Mouse (Mus musculus): Measurements from ENCODE around the gene Aox1. TPM values are rescaled to one million over a fixed set of nuclear protein-coding genes. Genes with fewer than 3 reads are reported as not detected.
A peak's percentile ranks its signal among the peaks of the same experiment; 100 is the strongest.
"Not testable (repeated sequence)": the region's sequence is repeated elsewhere in the genome, so short reads cannot be mapped to it uniquely, and the experiment has no call there.

Aox1 gene
- polyA plus RNA-seq (2016; fragmentation: Nextera tagmentation; extraction: Ambion mirVana), result 0.17 and 0.34 TPM in 2 replicates

GRCm38 (mm10) chr1:58029636-58030117, at the start of gene Aox1:
Gene Aox1, plus strand, starts transcription at chr1:58029931.
- H3K36me3 ChIP-seq, result no peaks in the 10 kb centered on the region
- H3K9me3 ChIP-seq (replicated peaks), result no peaks in the 10 kb centered on the region
- H3K27ac ChIP-seq, result no peak within 1 kb of the TSS
- H3K4me2 ChIP-seq (replicated peaks), result peak within 1 kb of the TSS; percentile 36; the same call in 1 of the 2 replicates
- H3K9ac ChIP-seq, result no peak within 1 kb of the TSS
- ATAC-seq (ENCODE audit: low FRiP score), result no peak
- no peaks in the 10 kb centered on the region for H3K27me3 ChIP-seq
- 15% methylated on average over 12 of the region's 12 CpGs for WGBS
- H3K4me1 ChIP-seq, result peaks cover 8% of the 10 kb centered on the region; the same call in 1 of the 2 replicates
- H3K4me3 ChIP-seq, result no peak within 1 kb of the TSS

DNA sequence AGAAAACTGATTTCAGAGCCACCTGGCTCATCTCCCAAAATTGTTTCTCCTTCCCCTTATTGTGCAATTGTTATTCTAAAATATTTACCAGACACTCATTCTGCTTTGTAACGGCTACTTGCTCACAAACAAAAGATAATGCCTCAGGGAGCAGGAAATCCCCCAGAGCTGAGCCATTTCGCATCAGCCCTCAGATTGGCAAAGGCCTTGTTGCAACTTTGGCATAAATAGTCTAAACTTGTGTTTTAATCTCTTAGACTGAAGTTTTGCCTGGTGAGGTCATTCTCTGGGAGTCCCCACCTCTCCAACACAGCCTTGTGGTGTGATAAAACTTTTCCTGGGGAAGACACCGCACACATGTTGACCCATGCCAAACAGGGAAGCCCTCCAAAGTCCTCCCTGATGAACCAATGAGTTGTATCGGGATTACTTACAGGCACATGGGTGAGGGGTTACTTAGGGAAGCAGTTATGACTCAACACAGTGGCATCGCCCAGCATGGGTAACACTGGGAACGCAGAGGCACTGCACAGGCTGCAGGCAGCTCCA, 40.6 kb upstream of the Aox1 start:
- Histone ChIP-seq H3K36me3 (no peaks in the 10 kb centered on the region), H3K27ac (no peak overlapping the region), H3K27me3 (no peaks in the 10 kb centered on the region), H3K4me1 (no peaks in the 10 kb centered on the region), H3K4me2 (replicated peaks) (no peak overlapping the region), H3K4me3 (no peak overlapping the region), H3K9ac (no peak overlapping the region), H3K9me3 (replicated peaks) (no peaks in the 10 kb centered on the region)
- ATAC-seq (ENCODE audit: low FRiP score), result no peak
- WGBS, result 76% methylated on average over 6 of the region's 6 CpGs

GRCm38 (mm10) chr1:57991277-57991676, 38.5 kb upstream of the Aox1 start:
- Histone ChIP-seq H3K9me3 (replicated peaks) (no peaks in the 10 kb centered on the region), H3K27me3 (no peaks in the 10 kb centered on the region), H3K27ac (no peak overlapping the region), H3K4me1 (peaks cover 1% of the 10 kb centered on the region), H3K4me3 (no peak overlapping the region), H3K9ac (no peak overlapping the region), H3K4me2 (replicated peaks) (no peak overlapping the region), H3K36me3 (no peaks in the 10 kb centered on the region)
- 75% methylated on average over 2 of the region's 2 CpGs for WGBS
- ATAC-seq (ENCODE audit: low FRiP score), result no peak

DNA sequence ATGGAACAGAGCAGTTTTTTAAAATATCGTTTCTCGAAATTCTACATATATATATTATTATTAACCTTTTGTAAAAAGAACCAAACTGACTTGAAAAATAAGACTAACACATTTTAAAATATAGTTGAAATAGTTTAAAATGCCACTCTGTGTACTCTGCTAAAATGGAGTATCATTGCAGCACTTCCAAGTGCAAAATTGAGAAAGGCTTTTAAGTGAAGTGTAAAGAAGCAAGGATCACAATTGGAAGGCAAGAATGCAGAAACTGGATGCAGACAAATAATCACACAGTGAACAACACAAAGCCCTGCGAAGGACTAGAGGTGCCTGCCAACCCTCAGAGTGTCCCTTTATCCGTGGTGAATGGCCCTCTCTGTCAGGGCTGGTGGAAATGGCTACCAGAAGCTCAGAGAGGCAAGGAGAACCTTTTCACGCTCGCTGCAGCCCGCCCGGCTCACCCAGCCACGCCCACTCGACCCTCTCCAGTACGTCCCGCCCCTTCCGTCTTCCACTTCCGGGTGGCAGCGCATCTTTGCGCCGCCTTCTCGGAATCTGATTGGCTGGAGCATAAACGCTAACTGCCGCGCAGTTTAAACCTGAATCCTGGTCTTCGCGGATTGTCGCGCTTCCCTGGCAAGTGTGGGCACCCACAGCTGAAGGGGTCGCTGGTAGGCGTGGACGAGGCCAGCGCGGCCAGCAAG, 34.1 kb upstream of the Aox1 start, which contains the start of gene Sgo2a:
TSS of gene Sgo2a (plus strand) at position 540 of the 701 bp plus-strand sequence.
- 7% methylated on average over 30 of the region's 30 CpGs for WGBS
- Histone ChIP-seq H3K4me1 (peaks cover 15% of the 10 kb centered on the region), H3K27me3 (no peaks in the 10 kb centered on the region), H3K4me2 (replicated peaks) (peak within 1 kb of the TSS; percentile 67), H3K9me3 (replicated peaks) (no peaks in the 10 kb centered on the region), H3K27ac (peak within 1 kb of the TSS; percentile 89), H3K9ac (peak within 1 kb of the TSS; percentile 71), H3K36me3 (no peaks in the 10 kb centered on the region; the same call in 1 of the 2 replicates), H3K4me3 (peak within 1 kb of the TSS; percentile 93)
- peak; percentile 99 for ATAC-seq (ENCODE audit: low FRiP score)

DNA sequence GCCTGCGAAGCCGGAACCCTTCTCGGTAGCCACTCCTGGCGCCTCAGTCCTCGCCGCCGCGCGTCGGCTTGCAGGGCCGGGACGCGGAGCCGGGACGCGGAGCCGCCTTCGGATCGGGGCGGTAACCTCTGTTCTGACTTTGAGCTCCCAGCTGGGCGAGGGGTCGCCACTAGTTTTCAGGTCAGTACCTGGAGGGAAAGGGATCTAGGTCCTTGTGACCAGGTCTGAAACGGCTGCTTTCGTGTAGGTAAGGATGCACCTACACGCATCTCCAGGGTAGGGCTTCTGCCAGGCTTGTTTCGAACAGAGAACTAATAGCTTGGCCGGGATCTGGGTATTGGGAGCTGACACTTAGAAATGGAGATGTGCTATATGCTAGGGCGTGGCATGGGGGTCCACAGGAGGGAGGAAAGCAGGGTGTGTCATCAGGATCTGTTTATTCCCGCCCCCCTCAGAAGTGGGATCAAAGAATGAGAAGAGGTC, 33.6 kb upstream of the Aox1 start:
- Histone ChIP-seq H3K27me3 (no peaks in the 10 kb centered on the region), H3K4me3 (peak overlapping the region; percentile 93), H3K4me2 (replicated peaks) (peak overlapping the region; percentile 67), H3K4me1 (peaks cover 15% of the 10 kb centered on the region), H3K9ac (peak overlapping the region; percentile 71), H3K27ac (peak overlapping the region; percentile 89), H3K9me3 (replicated peaks) (no peaks in the 10 kb centered on the region), H3K36me3 (no peaks in the 10 kb centered on the region; the same call in 1 of the 2 replicates)
- under 1% methylated on average over 29 of the region's 29 CpGs for WGBS
- peak; percentile 67; the same call in 1 of the 2 replicates for ATAC-seq (ENCODE audit: low FRiP score)

DNA sequence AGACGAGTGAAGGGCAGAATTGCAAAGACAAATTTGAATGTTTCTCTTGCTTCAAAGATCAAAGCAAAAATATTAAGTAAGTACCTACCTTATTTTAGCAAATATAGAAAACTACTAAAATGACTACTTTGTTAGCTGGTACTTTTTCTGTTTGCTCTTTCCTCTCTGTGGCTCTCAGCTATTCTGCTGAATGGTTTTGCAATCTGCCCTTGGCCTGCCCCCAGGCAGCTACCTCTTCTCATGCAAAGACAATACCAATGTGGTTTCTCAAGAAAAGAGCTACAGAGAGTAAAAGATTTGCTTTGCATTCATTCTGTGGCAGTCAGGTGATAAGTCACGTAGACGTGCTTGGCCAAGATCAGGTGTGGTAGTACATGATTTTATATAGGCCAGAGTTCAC, 31.6 kb upstream of the Aox1 start:
- no peak for ATAC-seq (ENCODE audit: low FRiP score)
- WGBS, result 85% methylated on average over 3 of the region's 3 CpGs

GRCm38 (mm10) chr1:58006388-58006787, 23.3 kb upstream of the Aox1 start:
- H3K27me3 ChIP-seq; H3K4me1 ChIP-seq; H3K9me3 ChIP-seq (replicated peaks); H3K9ac ChIP-seq; H3K27ac ChIP-seq; H3K4me3 ChIP-seq; ATAC-seq (ENCODE audit: low FRiP score); H3K4me2 ChIP-seq (replicated peaks): not testable (repeated sequence)
- 97% methylated on average over 6 of the region's 7 CpGs for WGBS
- H3K36me3 ChIP-seq, result peaks cover 14% of the 10 kb centered on the region; the same call in 1 of the 2 replicates

More for the DNA sequence above, 31.6 kb upstream of the Aox1 start:
- no peaks in the 10 kb centered on the region; the same call in 1 of the 2 replicates for H3K36me3 ChIP-seq
- no peaks in the 10 kb centered on the region for H3K27me3 ChIP-seq
- no peaks in the 10 kb centered on the region for H3K9me3 ChIP-seq (replicated peaks)
- H3K9ac ChIP-seq, result no peak overlapping the region
- peaks cover 15% of the 10 kb centered on the region for H3K4me1 ChIP-seq
- H3K4me2 ChIP-seq (replicated peaks), result no peak overlapping the region
- no peak overlapping the region for H3K27ac ChIP-seq
- no peak overlapping the region for H3K4me3 ChIP-seq

DNA sequence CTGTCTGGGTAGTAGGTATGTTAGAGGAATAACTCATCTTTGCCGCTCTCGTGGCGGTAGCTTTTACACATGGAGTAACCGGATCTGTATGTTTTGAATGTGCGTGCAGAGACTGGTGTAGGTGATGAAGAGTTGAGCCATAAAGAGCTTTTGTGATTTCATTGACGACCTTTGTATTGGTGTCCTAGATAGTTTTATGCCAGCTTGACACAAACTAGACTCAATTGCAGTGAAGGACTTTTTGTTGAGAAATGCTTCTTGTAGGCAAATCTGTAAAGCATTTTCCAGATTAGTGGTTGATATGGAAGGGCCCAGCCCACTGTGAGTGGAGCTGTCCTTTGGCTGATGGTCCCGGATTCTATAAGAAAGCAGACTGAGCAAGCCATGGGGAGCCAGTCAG, 10.9 kb upstream of the Aox1 start, which contains the start of gene Kctd18:
TSS of gene Kctd18 (minus strand) at position 101 of the 400 bp plus-strand sequence.
- H3K36me3 ChIP-seq, result peaks cover 43% of the 10 kb centered on the region
- no peaks in the 10 kb centered on the region for H3K9me3 ChIP-seq (replicated peaks)
- no peak within 1 kb of the TSS for H3K9ac ChIP-seq
- 97% methylated on average over 7 of the region's 7 CpGs for WGBS
- H3K4me1 ChIP-seq, result no peaks in the 10 kb centered on the region
- no peak within 1 kb of the TSS for H3K4me2 ChIP-seq (replicated peaks)
- H3K4me3 ChIP-seq, result no peak within 1 kb of the TSS
- H3K27me3 ChIP-seq, result no peaks in the 10 kb centered on the region
- no peak for ATAC-seq (ENCODE audit: low FRiP score)
- H3K27ac ChIP-seq, result no peak within 1 kb of the TSS

DNA sequence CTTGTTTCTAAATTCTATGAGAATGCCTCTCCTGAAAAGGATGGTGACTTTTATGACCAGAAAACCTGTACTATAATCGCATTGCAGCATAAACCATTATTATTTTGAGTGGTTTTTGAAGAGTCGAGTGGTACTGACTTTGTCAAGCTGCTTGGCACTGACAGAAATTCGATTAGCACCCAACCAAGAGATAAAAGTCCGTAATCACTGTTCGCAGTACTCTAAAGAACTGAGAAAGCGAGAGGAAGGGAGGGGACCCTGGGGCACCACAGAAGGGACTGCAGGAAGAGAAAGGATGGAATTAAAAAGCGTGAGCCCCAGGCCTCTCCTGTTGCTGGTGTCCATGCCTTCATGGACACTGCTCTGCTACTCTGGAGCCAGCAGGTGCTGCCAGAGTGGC, 2.0 kb upstream of the Aox1 start:
- Histone ChIP-seq H3K4me3 (no peak overlapping the region), H3K4me1 (peaks cover 8% of the 10 kb centered on the region; the same call in 1 of the 2 replicates), H3K27me3 (no peaks in the 10 kb centered on the region), H3K9ac (no peak overlapping the region), H3K9me3 (replicated peaks) (no peaks in the 10 kb centered on the region), H3K36me3 (peaks cover 4% of the 10 kb centered on the region; the same call in 1 of the 2 replicates), H3K4me2 (replicated peaks) (no peak overlapping the region), H3K27ac (no peak overlapping the region)
- 83% methylated on average over 7 of the region's 7 CpGs for WGBS
- ATAC-seq (ENCODE audit: low FRiP score), result no peak

DNA sequence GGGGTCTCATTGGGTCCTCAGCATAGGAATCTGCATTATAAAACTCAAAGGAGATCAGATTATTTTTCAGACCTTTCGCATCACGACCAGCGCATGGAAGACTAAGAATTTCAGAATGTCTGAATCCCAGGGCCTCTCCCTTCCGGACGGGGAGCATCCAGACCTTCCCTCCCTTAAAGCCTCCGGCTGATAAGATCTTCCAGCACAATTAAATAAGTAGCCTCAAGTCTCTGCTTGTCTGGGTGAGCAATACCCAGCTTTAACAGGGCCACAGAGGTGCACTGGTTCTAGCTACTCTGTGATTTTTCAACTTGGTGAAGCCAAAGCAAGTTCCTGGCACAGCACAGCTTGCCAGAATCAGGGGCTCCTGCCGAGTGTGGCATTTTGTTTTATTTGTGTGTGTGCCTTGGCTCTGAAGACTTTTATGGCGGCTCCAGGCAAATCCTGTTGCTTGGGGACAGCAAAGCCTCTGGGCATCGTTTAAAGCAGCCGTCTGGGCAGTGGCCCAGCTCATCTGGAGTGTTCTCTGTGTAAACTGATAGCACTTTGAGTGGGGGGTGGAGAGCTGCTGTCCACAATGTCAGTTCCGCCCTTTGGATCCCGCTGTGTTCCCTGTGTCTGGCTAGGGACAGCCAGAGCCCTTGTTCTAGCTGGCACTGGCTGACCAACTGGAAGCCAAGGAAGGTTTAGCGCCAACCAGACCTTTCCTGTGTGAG, 583 bp downstream of the Aox1 start:
- Histone ChIP-seq H3K4me2 (replicated peaks) (peak overlapping the region; percentile 36; the same call in 1 of the 2 replicates), H3K4me1 (peaks cover 8% of the 10 kb centered on the region; the same call in 1 of the 2 replicates), H3K9me3 (replicated peaks) (no peaks in the 10 kb centered on the region), H3K4me3 (no peak overlapping the region), H3K27me3 (no peaks in the 10 kb centered on the region), H3K9ac (no peak overlapping the region), H3K27ac (no peak overlapping the region), H3K36me3 (no peaks in the 10 kb centered on the region)
- no peak for ATAC-seq (ENCODE audit: low FRiP score)
- 34% methylated on average over 13 of the region's 13 CpGs for whole genome bisulfite sequencing

DNA sequence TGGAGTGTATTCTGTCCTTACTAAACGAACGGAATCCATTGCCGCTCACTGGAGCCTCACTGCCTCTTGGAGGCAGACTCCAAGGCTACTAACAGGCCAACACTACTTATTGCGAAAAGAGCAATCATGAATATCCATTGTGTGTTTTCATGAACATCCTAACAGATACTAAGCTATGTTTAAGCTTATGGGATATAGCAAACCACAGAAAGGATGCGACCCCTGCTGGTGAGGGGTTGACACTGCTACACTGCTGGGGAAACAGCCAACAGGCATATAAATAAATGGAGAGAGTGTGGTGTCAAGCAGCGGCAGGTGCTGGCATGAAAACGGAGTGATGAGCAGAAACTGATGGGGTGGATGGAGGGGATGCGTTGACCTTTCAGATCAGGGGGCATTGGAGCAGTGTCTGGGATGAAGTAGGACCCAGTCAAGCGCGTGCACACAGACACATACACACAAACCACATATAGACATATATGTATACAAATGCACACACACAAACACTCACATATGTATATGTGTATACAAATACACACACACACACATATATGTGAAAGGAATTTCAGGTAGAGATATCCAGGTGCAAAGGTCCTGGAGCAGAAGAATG, 1.5 kb downstream of the Aox1 start:
- H3K27me3 ChIP-seq, result no peaks in the 10 kb centered on the region
- H3K36me3 ChIP-seq, result no peaks in the 10 kb centered on the region
- peak; percentile 40; the same call in 1 of the 2 replicates for ATAC-seq (ENCODE audit: low FRiP score)
- no peak overlapping the region for H3K9ac ChIP-seq
- H3K4me3 ChIP-seq, result no peak overlapping the region
- H3K9me3 ChIP-seq (replicated peaks), result no peaks in the 10 kb centered on the region
- H3K27ac ChIP-seq, result no peak overlapping the region
- WGBS, result 68% methylated on average over 10 of the region's 10 CpGs
- H3K4me2 ChIP-seq (replicated peaks), result no peak overlapping the region
- peaks cover 8% of the 10 kb centered on the region; the same call in 1 of the 2 replicates for H3K4me1 ChIP-seq

Data from hindbrain, embryonic 12.5 days (tissue).